Mouse (Mus musculus): ENCODE data around the gene 4930415O20Rik.
A peak's percentile ranks its signal among the peaks of the same experiment; 100 is the strongest.

The 4930415O20Rik gene

GRCm38 (mm10) chr15:98570873-98571538 is at the start of gene 4930415O20Rik, which contains the start of gene Ccnt1:
TSS of gene 4930415O20Rik (plus strand) at chr15:98571004.
TSS of gene Ccnt1 (minus strand) at chr15:98570923.
- DNase-seq, result no peak

GRCm38 (mm10) chr15:98521245-98521644 is 49.6 kb upstream of the 4930415O20Rik start:
- DNase-seq, result no peak

- no peak for DNase-seq
These were observed 44.7 kb upstream of the 4930415O20Rik start for GRCm38 (mm10) chr15:98526057-98526456.

GRCm38 (mm10) chr15:98527056-98527771 is 43.6 kb upstream of the 4930415O20Rik start:
- no peak for DNase-seq

GRCm38 (mm10) chr15:98528066-98528563 is 42.7 kb upstream of the 4930415O20Rik start:
- DNase-seq, result no peak

- DNase-seq, result no peak
These were observed 38.5 kb upstream of the 4930415O20Rik start for GRCm38 (mm10) chr15:98532281-98532680.

GRCm38 (mm10) chr15:98533035-98533531 is 37.7 kb upstream of the 4930415O20Rik start:
- DNase-seq, result no peak

- DNase-seq, result peak; percentile 98
These were observed 36.8 kb upstream of the 4930415O20Rik start, which contains the start of gene Kansl2 for GRCm38 (mm10) chr15:98533881-98534627. TSS of gene Kansl2 (minus strand) at chr15:98534264.

GRCm38 (mm10) chr15:98535921-98536320 is 34.9 kb upstream of the 4930415O20Rik start:
- DNase-seq, result no peak

- no peak for DNase-seq
These were observed 33.8 kb upstream of the 4930415O20Rik start for GRCm38 (mm10) chr15:98536828-98537510.

- DNase-seq, result no peak
These were observed 32.9 kb upstream of the 4930415O20Rik start for GRCm38 (mm10) chr15:98537923-98538322.

GRCm38 (mm10) chr15:98541064-98541463 is 29.7 kb upstream of the 4930415O20Rik start:
- DNase-seq, result no peak

- no peak for DNase-seq
These were observed 27.5 kb upstream of the 4930415O20Rik start for GRCm38 (mm10) chr15:98543341-98543740.

GRCm38 (mm10) chr15:98545151-98545550 is 25.7 kb upstream of the 4930415O20Rik start:
- no peak for DNase-seq

- DNase-seq, result no peak
These were observed 24.0 kb upstream of the 4930415O20Rik start for GRCm38 (mm10) chr15:98546843-98547242.

GRCm38 (mm10) chr15:98552758-98553157 is 18.0 kb upstream of the 4930415O20Rik start:
- no peak for DNase-seq

GRCm38 (mm10) chr15:98555881-98556280 is 14.9 kb upstream of the 4930415O20Rik start:
- DNase-seq, result no peak

- DNase-seq, result no peak
These were observed 13.6 kb upstream of the 4930415O20Rik start for GRCm38 (mm10) chr15:98557186-98557585.

- no peak for DNase-seq
These were observed 3.9 kb upstream of the 4930415O20Rik start for GRCm38 (mm10) chr15:98566973-98567277.

- DNase-seq, result peak; percentile 100
These were observed 3.3 kb upstream of the 4930415O20Rik start for GRCm38 (mm10) chr15:98567278-98568134.

GRCm38 (mm10) chr15:98568256-98569033 is 2.4 kb upstream of the 4930415O20Rik start:
- DNase-seq, result no peak

Data from kidney, postnatal 10 days (tissue).